Mouse (Mus musculus): ENCODE results near the gene Zfp605.

DNA sequence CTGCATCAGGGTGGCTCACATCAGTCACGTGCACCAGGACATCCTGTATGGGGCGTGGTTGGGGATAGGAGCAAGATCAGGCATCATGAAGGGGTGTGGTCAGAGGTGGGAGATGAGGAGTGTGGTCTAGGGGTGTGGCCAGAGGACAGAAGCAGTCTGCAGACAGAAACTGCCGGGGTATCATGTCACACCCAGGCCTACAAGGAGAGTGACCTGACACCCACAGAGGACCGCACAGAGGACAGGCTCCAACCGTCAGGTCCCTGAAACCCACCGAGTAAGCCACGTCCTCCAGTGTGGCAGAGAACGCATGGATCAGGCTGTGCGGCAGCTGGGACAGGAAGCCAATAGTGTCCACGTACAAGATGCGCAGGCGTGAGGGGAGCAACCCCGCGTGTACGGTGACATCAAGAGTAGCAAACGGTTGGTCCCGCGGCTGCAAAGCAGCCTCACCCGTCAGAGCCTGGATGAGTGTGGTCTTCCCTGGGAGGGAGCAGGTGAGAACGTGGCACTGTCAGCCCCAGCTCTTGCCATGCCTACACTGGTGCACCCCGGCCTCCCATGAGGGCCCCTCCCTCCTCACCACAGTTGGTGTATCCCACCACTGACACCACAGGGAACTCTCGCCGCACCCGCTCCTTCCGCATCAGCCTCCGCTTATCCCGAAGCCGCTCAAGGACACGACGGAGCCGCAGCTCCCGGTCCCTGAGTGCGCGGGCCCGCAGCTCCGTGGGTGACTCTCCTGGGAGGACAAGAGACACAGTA, 5.1 kb upstream of the Zfp605 start:
- TF ChIP-seq CTCF (IDR thresholded peaks at IDR 0.05; ENCODE audit: insufficient read depth, low read depth, low read length) (no peak), POLR2A (IDR thresholded peaks at IDR 0.05; ENCODE audit: insufficient read depth, low read depth, low read length) (no peak)
